8 mouse cellular contexts compared by ENCODE assay signal in the genomic region with DNA sequence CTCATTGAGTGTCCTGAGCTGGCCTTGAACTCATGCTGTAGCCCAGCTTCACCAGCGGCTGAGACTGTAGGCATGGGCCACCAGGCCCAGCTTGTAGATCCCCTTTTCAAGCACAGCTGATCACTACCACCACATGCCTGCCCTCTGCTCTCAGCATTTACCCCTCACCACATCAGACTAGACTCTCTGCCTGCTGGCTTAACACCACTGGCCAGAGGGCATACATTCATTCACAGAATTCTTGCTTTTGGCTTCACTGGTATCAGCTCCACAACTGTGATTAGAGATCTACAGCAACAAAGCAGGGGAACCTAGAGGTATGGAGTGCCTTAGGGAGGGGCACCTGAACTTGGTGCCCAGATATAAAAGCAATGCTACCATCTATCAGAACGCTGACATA. TPM values are rescaled to one million over a fixed set of nuclear protein-coding genes. Genes with fewer than 3 reads are reported as not detected.
DNase-seq lines count a peak whose midpoint lies in the region; ATAC-seq and TF ChIP-seq lines count a peak whose summit lies in the region.

No protein-coding gene starts in this region.

- H3K27ac ChIP-seq in thymus, adult 2 months (ENCODE audit: control insufficient read depth, insufficient read depth, low read length), result peak overlapping the region; percentile 86
- H3K27ac ChIP-seq in liver, embryonic 13.5 days, result no peak overlapping the region
- H3K27ac ChIP-seq in stomach, postnatal 0 days (replicated peaks), result no peak overlapping the region

- ATAC-seq in frontal cortex, adult (ENCODE audit: low TSS enrichment), result peak; percentile 4; the same call in 1 of the 2 replicates
- no peak for ATAC-seq in liver, embryonic 13.5 days (ENCODE audit: low read depth)
- ATAC-seq in stomach, postnatal 0 days (ENCODE audit: low FRiP score, low TSS enrichment), result no peak

- TF ChIP-seq EP300 in stomach, postnatal 0 days (optimal IDR thresholded peaks at IDR 0.05), result no peak

- TF ChIP-seq POLR2A in thymus, adult 2 months (IDR thresholded peaks at IDR 0.05; ENCODE audit: control insufficient read depth, extremely low read depth, insufficient read depth, low read length, poor library complexity), result no peak

- intact Hi-C loops in gastrocnemius, postnatal 14 days (cut with DNase I; ENCODE audit: low total_unique reads), result no loop called here

- no peak overlapping the region for H3K9ac ChIP-seq in liver, embryonic 13.5 days
- H3K9ac ChIP-seq in stomach, postnatal 0 days (ENCODE audit: low read length), result 0 out of 2 replicates have a peak overlapping the region, but pooled peaks have one; percentile 2

- WGBS in thymus, adult 2 months, result 62% methylated on average over 2 of the region's 2 CpGs
- WGBS in liver, embryonic 13.5 days (ENCODE audit: insufficient replicate concordance), result 91% methylated on average over 2 of the region's 2 CpGs
- 91% methylated on average over 2 of the region's 2 CpGs for WGBS in stomach, postnatal 0 days

- no peak for TF ChIP-seq CTCF in thymus, adult 2 months (IDR thresholded peaks at IDR 0.05; ENCODE audit: borderline replicate concordance, control insufficient read depth, extremely low read depth, insufficient read depth, low read length, poor library complexity)
- no peak for TF ChIP-seq CTCF in stomach, postnatal 0 days (IDR thresholded peaks at IDR 0.05; ENCODE audit: low read depth)

- H3K36me3 ChIP-seq in thymus, adult 2 months (ENCODE audit: control insufficient read depth, insufficient read depth, low read length), result peaks cover 9% of the 10 kb centered on the region; the same call in 1 of the 2 replicates
- peaks cover 30% of the 10 kb centered on the region for H3K36me3 ChIP-seq in liver, embryonic 13.5 days
- peaks cover 9% of the 10 kb centered on the region for H3K36me3 ChIP-seq in stomach, postnatal 0 days (ENCODE audit: control insufficient read depth, insufficient read depth, low read length)

- no peak overlapping the region; the same call in 1 of the 2 replicates for H3K4me3 ChIP-seq in thymus, adult 2 months (ENCODE audit: control insufficient read depth, insufficient read depth, low read length)
- H3K4me3 ChIP-seq in liver, embryonic 13.5 days (replicated peaks), result peak overlapping the region; percentile 60; the same call in 1 of the 2 replicates
- H3K4me3 ChIP-seq in stomach, postnatal 0 days (ENCODE audit: low read depth, low read length), result no peak overlapping the region

- DNase-seq in frontal cortex, adult 2 months (ENCODE audit: extremely low spot score in 1 of 2, low spot score in 1 of 2), result no peak
- DNase-seq in thymus, adult 2 months, result no peak
- DNase-seq in thymus, postnatal 14 days, result no peak
- DNase-seq in liver, embryonic 13.5 days, result no peak
- no peak for DNase-seq in stomach, postnatal 0 days (ENCODE audit: low spot score)
- DNase-seq in adrenal gland, adult 2 months, result no peak
- no peak for DNase-seq in gastrocnemius, postnatal 14 days

- peaks cover 36% of the 10 kb centered on the region for H3K4me1 ChIP-seq in thymus, adult 2 months (replicated peaks; ENCODE audit: control insufficient read depth, insufficient read depth, low read length)
- peaks cover 58% of the 10 kb centered on the region for H3K4me1 ChIP-seq in liver, embryonic 13.5 days (replicated peaks)
- peaks cover 7% of the 10 kb centered on the region for H3K4me1 ChIP-seq in stomach, postnatal 0 days (replicated peaks; ENCODE audit: control insufficient read depth, insufficient read depth)

- no peaks in the 10 kb centered on the region for H3K27me3 ChIP-seq in thymus, adult 2 months (ENCODE audit: control insufficient read depth, insufficient read depth, low read length)
- H3K27me3 ChIP-seq in liver, embryonic 13.5 days, result no peaks in the 10 kb centered on the region
- no peaks in the 10 kb centered on the region for H3K27me3 ChIP-seq in stomach, postnatal 0 days (ENCODE audit: control insufficient read depth, insufficient read depth, low read length)

- H3K9me3 ChIP-seq in liver, embryonic 13.5 days (replicated peaks), result no peaks in the 10 kb centered on the region
- no peaks in the 10 kb centered on the region for H3K9me3 ChIP-seq in stomach, postnatal 0 days (ENCODE audit: control insufficient read depth, low read length)

- peak overlapping the region; percentile 73 for H3K4me2 ChIP-seq in liver, embryonic 13.5 days
- peak overlapping the region; percentile 56 for H3K4me2 ChIP-seq in stomach, postnatal 0 days (replicated peaks; ENCODE audit: low read depth)

RNA-seq across cellular contexts. Expression of gene Aip, which starts 5.2 kb away (rescaled TPM):
- 162 and 174 TPM in 2 replicates for polyA plus RNA-seq in frontal cortex, adult 2 months (2012; rRNA removed)
- polyA plus RNA-seq in thymus, adult 2 months (2012; rRNA removed), result 106 and 112 TPM in 2 replicates
- polyA plus RNA-seq in liver, embryonic 13.5 days (2015; fragmentation: Nextera tagmentation; extraction: Ambion mirVana), result 37.7 and 38.9 TPM in 2 replicates
- 47.0 and 48.0 TPM in 2 replicates for polyA plus RNA-seq in stomach, postnatal 0 days (2015; fragmentation: Nextera tagmentation; extraction: Ambion mirVana)
- 100 to 1,000 TPM; 102 to 134 TPM for total RNA-seq in adrenal gland, adult 2 months (2021)
- polyA plus RNA-seq in adrenal gland, adult 2 months (2012; rRNA removed), result 89.5 and 99.3 TPM in 2 replicates
- total RNA-seq in gastrocnemius, postnatal 14 days (2021), result 10 to 100 TPM; 51.4 to 57.9 TPM

RNA-seq across cellular contexts. Expression of gene Gpr152, which starts 19.1 kb away (rescaled TPM):
- polyA plus RNA-seq in frontal cortex, adult 2 months (2012; rRNA removed), result 0.06 and 0.11 TPM in 2 replicates
- polyA plus RNA-seq in thymus, adult 2 months (2012; rRNA removed), result 0.20 and 0.24 TPM in 2 replicates
- 0.02 TPM in 1 of 2 replicates, not detected in the other for polyA plus RNA-seq in liver, embryonic 13.5 days (2015; fragmentation: Nextera tagmentation; extraction: Ambion mirVana)
- 0.02 TPM in 1 of 2 replicates, not detected in the other for polyA plus RNA-seq in stomach, postnatal 0 days (2015; fragmentation: Nextera tagmentation; extraction: Ambion mirVana)
- under 1 TPM; 0.09 to 0.17 TPM for total RNA-seq in adrenal gland, adult 2 months (2021)
- 0.10 and 0.18 TPM in 2 replicates for polyA plus RNA-seq in adrenal gland, adult 2 months (2012; rRNA removed)
- not detected for total RNA-seq in gastrocnemius, postnatal 14 days (2021)

RNA-seq across cellular contexts. Expression of gene Pitpnm1, which starts 20.7 kb away (rescaled TPM):
- polyA plus RNA-seq in frontal cortex, adult 2 months (2012; rRNA removed), result 290 and 305 TPM in 2 replicates
- polyA plus RNA-seq in thymus, adult 2 months (2012; rRNA removed), result 333 and 357 TPM in 2 replicates
- polyA plus RNA-seq in liver, embryonic 13.5 days (2015; fragmentation: Nextera tagmentation; extraction: Ambion mirVana), result 2.8 and 3.1 TPM in 2 replicates
- polyA plus RNA-seq in stomach, postnatal 0 days (2015; fragmentation: Nextera tagmentation; extraction: Ambion mirVana), result 8.3 and 11.2 TPM in 2 replicates
- 10 to 100 TPM; 87.4 to 87.6 TPM for total RNA-seq in adrenal gland, adult 2 months (2021)
- 164 and 171 TPM in 2 replicates for polyA plus RNA-seq in adrenal gland, adult 2 months (2012; rRNA removed)
- 1 to 10 TPM; 3.7 to 4.2 TPM for total RNA-seq in gastrocnemius, postnatal 14 days (2021)

RNA-seq across cellular contexts. Expression of gene Cabp4, which starts 23.3 kb away (rescaled TPM):
- 0.12 and 0.17 TPM in 2 replicates for polyA plus RNA-seq in frontal cortex, adult 2 months (2012; rRNA removed)
- 0.26 and 0.53 TPM in 2 replicates for polyA plus RNA-seq in thymus, adult 2 months (2012; rRNA removed)
- 0.07 and 0.13 TPM in 2 replicates for polyA plus RNA-seq in liver, embryonic 13.5 days (2015; fragmentation: Nextera tagmentation; extraction: Ambion mirVana)
- 0.05 TPM in 1 of 2 replicates, not detected in the other for polyA plus RNA-seq in stomach, postnatal 0 days (2015; fragmentation: Nextera tagmentation; extraction: Ambion mirVana)
- under 1 TPM; 0.29 to 0.69 TPM for total RNA-seq in adrenal gland, adult 2 months (2021)
- 0.12 and 0.26 TPM in 2 replicates for polyA plus RNA-seq in adrenal gland, adult 2 months (2012; rRNA removed)
- under 1 TPM in 1 of 2 experiments, not detected in 1; 0.14 TPM for total RNA-seq in gastrocnemius, postnatal 14 days (2021)

RNA-seq across cellular contexts. Expression of gene Cdk2ap2, which starts 23.5 kb away (rescaled TPM):
- polyA plus RNA-seq in frontal cortex, adult 2 months (2012; rRNA removed), result 50.3 and 58.5 TPM in 2 replicates
- 274 and 296 TPM in 2 replicates for polyA plus RNA-seq in thymus, adult 2 months (2012; rRNA removed)
- 94.3 and 94.7 TPM in 2 replicates for polyA plus RNA-seq in liver, embryonic 13.5 days (2015; fragmentation: Nextera tagmentation; extraction: Ambion mirVana)
- 129 and 134 TPM in 2 replicates for polyA plus RNA-seq in stomach, postnatal 0 days (2015; fragmentation: Nextera tagmentation; extraction: Ambion mirVana)
- 100 to 1,000 TPM; 128 to 131 TPM for total RNA-seq in adrenal gland, adult 2 months (2021)
- polyA plus RNA-seq in adrenal gland, adult 2 months (2012; rRNA removed), result 339 and 371 TPM in 2 replicates
- total RNA-seq in gastrocnemius, postnatal 14 days (2021), result 10 to 100 TPM; 17.3 to 17.5 TPM

Comparison
In these comparisons a context has a peak if more than half of its experiments do, and no peak if none do; other contexts are left out.
1. RNA of gene Pitpnm1, which starts 20.7 kb away (polyA plus RNA-seq): 333 to 357 TPM in thymus, adult 2 months, 290 to 305 TPM in frontal cortex, adult 2 months and 164 to 171 TPM in adrenal gland, adult 2 months; 8.3 to 11.2 TPM in stomach, postnatal 0 days and 2.8 to 3.1 TPM in liver, embryonic 13.5 days; every median in the first group is over 10 times any median in the second.